In genomic region chr19:60520131-60520530, GRCm38 (mm10) we compare ENCODE assay signal across 32 mouse cellular contexts. TPM values are rescaled to one million over a fixed set of nuclear protein-coding genes. Genes with fewer than 3 reads are reported as not detected.
A peak's percentile ranks its signal among the peaks of the same experiment; 100 is the strongest.
DNase-seq lines count a peak whose midpoint lies in the region; ATAC-seq lines count a peak whose summit lies in the region.
"Had no signal": no experiment of that assay in that cellular context is flagged by ENCODE, and none has a peak within 500 bp of the region (broad histone marks: within the 10 kb centered on the region; RNA-seq: fewer than 3 reads in every experiment).

No protein-coding gene starts in this region.

- 94% methylated on average over 3 of the region's 3 CpGs for WGBS in midbrain, embryonic 14.5 days
- 88% methylated on average over 3 of the region's 3 CpGs for WGBS in intestine, embryonic 15.5 days

- peak; percentile 40; the same call in 1 of the 2 replicates for ATAC-seq in megakaryocyte, adult 5-6 weeks (ENCODE audit: poor library complexity, severe bottlenecking)
- no peak for ATAC-seq in midbrain, embryonic 14.5 days (ENCODE audit: low FRiP score, low TSS enrichment)
- ATAC-seq in intestine, embryonic 15.5 days = no peak
- ATAC-seq: activated CD4-positive, CD25-positive, alpha-beta regulatory T cell, adult 4 months; forebrain, embryonic 13.5 days; hindbrain, postnatal 0 days had no signal

- 0 out of 2 replicates have a peak, but pooled peaks cover 2% of the 10 kb centered on the region for H3K36me3 ChIP-seq in midbrain, embryonic 14.5 days (ENCODE audit: control insufficient read depth, insufficient read depth, low read length)
- no peaks in the 10 kb centered on the region for H3K36me3 ChIP-seq in intestine, embryonic 15.5 days
- H3K36me3 ChIP-seq: limb, embryonic 15.5 days; stomach, embryonic 15.5 days had no signal

- H3K4me3 ChIP-seq in midbrain, embryonic 14.5 days (replicated peaks; ENCODE audit: low read depth, low read length) = no peak overlapping the region
- H3K4me3 ChIP-seq in intestine, embryonic 15.5 days (replicated peaks) = no peak overlapping the region
- H3K4me3 ChIP-seq: forebrain, embryonic 13.5 days; gastrocnemius, adult 2 months; heart, embryonic 15.5 days; hindbrain, embryonic 10.5 days; kidney, embryonic 15.5 days; limb, embryonic 15.5 days; midbrain, embryonic 10.5 days; stomach, embryonic 15.5 days had no signal

- H3K4me2 ChIP-seq in midbrain, embryonic 14.5 days (ENCODE audit: low read length) = no peak overlapping the region
- no peak overlapping the region for H3K4me2 ChIP-seq in intestine, embryonic 15.5 days (replicated peaks)
- H3K4me2 ChIP-seq: forebrain, embryonic 13.5 days; heart, embryonic 15.5 days; kidney, embryonic 15.5 days; limb, embryonic 15.5 days; lung, embryonic 14.5 days; stomach, embryonic 15.5 days had no signal

- H3K27ac ChIP-seq in midbrain, embryonic 14.5 days (replicated peaks; ENCODE audit: low read depth, low read length) = no peak overlapping the region
- H3K27ac ChIP-seq in intestine, embryonic 15.5 days = no peak overlapping the region
- H3K27ac ChIP-seq: forebrain, embryonic 13.5 days; gastrocnemius, adult 2 months; heart, embryonic 15.5 days; hindbrain, embryonic 10.5 days; hindbrain, postnatal 0 days; kidney, embryonic 15.5 days; limb, embryonic 15.5 days; liver, embryonic 14.5 days; midbrain, embryonic 10.5 days; stomach, embryonic 15.5 days had no signal

- H3K4me1 ChIP-seq in midbrain, embryonic 14.5 days (ENCODE audit: control insufficient read depth, insufficient read depth, low read length) = no peaks in the 10 kb centered on the region
- no peaks in the 10 kb centered on the region for H3K4me1 ChIP-seq in intestine, embryonic 15.5 days (replicated peaks)
- H3K4me1 ChIP-seq: forebrain, embryonic 13.5 days; heart, embryonic 15.5 days; hindbrain, embryonic 10.5 days; kidney, embryonic 15.5 days; limb, embryonic 15.5 days; midbrain, embryonic 10.5 days; stomach, embryonic 15.5 days had no signal

- peak; percentile 20 for DNase-seq in thymus, postnatal 4 days
- no peak for DNase-seq in thymus, postnatal 10 days (ENCODE audit: low spot score in 2 of 2)
- peak; percentile 16 for DNase-seq in T-cell, adult 2 months (ENCODE audit: low spot score)
- no peak for DNase-seq in midbrain, embryonic 14.5 days
- DNase-seq in ovary, postnatal 10 days (ENCODE audit: low spot score) = no peak
- DNase-seq: adrenal gland, postnatal 10 days; cerebellum, adult 2 months; cerebellum, postnatal 36 days; gastrocnemius, adult 2 months; kidney, adult 11 months; kidney, postnatal 36 days; lung, embryonic 14.5 days; lung, postnatal 4 days; right cerebral cortex, postnatal 14 days; spleen, adult 18-20 months; thymus, adult 18-20 months had no signal

- no peak overlapping the region for H3K9ac ChIP-seq in midbrain, embryonic 14.5 days (replicated peaks; ENCODE audit: low read length)
- H3K9ac ChIP-seq in intestine, embryonic 15.5 days = no peak overlapping the region
- H3K9ac ChIP-seq: forebrain, embryonic 13.5 days; heart, embryonic 15.5 days; kidney, embryonic 15.5 days; limb, embryonic 15.5 days; liver, embryonic 14.5 days; lung, embryonic 14.5 days; stomach, embryonic 15.5 days had no signal

- H3K9me3 ChIP-seq in midbrain, embryonic 14.5 days (ENCODE audit: control insufficient read depth, low read length) = no peaks in the 10 kb centered on the region
- no peaks in the 10 kb centered on the region for H3K9me3 ChIP-seq in intestine, embryonic 15.5 days
- H3K9me3 ChIP-seq: forebrain, embryonic 13.5 days; heart, embryonic 15.5 days; hindbrain, embryonic 10.5 days; kidney, embryonic 15.5 days; limb, embryonic 15.5 days; midbrain, embryonic 10.5 days; stomach, embryonic 15.5 days had no signal

- H3K27me3 ChIP-seq in midbrain, embryonic 14.5 days (ENCODE audit: control insufficient read depth, insufficient read depth, low read length) = no peaks in the 10 kb centered on the region
- no peaks in the 10 kb centered on the region for H3K27me3 ChIP-seq in intestine, embryonic 15.5 days (replicated peaks)
- H3K27me3 ChIP-seq: forebrain, embryonic 13.5 days; heart, embryonic 15.5 days; kidney, embryonic 15.5 days; limb, embryonic 15.5 days; stomach, embryonic 15.5 days had no signal

RNA-seq across cellular contexts. Expression of gene Prlhr, which starts 52.0 kb away (rescaled TPM):
- not detected in 2 replicates for total RNA-seq in megakaryocyte, adult 5-6 weeks (2015)
- not detected in 2 replicates for total RNA-seq in megakaryocyte, adult 5-6 weeks (2017)
- 0.32 and 0.36 TPM in 2 replicates for polyA plus RNA-seq in midbrain, embryonic 14.5 days (2014; fragmentation: Nextera tagmentation; extraction: Ambion mirVana)
- polyA plus RNA-seq in intestine, embryonic 15.5 days (2015; fragmentation: Nextera tagmentation; extraction: Ambion mirVana) = not detected in 2 replicates
- total RNA-seq: ES-E14; gastrocnemius, adult 2 months; gastrocnemius, postnatal 4 days; left cerebral cortex, postnatal 25 days had no signal
- polyA plus RNA-seq: activated CD4-positive, CD25-positive, alpha-beta regulatory T cell, adult 4 months; embryonic facial prominence, embryonic 14.5 days; forebrain, embryonic 13.5 days; heart, embryonic 15.5 days; hindbrain, embryonic 10.5 days; limb, embryonic 15.5 days; liver, embryonic 14.5 days; lung, embryonic 14.5 days; midbrain, embryonic 10.5 days; stomach, embryonic 15.5 days had no signal

Comparison
In these comparisons a context has a peak if more than half of its experiments do, and no peak if none do; other contexts are left out.
1. DNase-seq: peak in thymus, postnatal 4 days (single experiment) and T-cell, adult 2 months (single experiment); none in thymus, postnatal 10 days (0 of 2), midbrain, embryonic 14.5 days (single experiment) and ovary, postnatal 10 days (single experiment).